Mouse (Mus musculus): ENCODE measurements around the gene Sirt6.

The Sirt6 gene

DNA sequence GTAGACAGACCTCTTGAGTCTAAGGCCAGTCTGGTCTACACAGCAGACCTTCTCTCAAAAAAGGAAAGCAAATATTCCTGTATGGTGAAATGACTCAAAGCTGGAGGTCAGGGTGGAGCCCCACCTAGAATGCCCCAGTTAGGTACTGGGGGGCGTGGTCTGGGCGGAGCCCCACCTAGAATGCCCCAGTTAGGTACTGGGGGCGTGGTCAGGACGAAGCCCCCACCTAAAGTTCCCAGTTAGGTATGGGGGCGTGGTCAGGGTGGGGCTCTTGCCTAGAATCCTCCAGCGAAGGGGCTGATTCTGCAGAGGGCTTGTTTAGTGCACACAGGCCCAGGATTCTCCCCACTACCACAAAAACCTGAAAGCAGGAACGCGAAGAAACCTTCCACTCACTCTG is 4.2 kb downstream of the Sirt6 start:
- DNase-seq, result no peak

DNA sequence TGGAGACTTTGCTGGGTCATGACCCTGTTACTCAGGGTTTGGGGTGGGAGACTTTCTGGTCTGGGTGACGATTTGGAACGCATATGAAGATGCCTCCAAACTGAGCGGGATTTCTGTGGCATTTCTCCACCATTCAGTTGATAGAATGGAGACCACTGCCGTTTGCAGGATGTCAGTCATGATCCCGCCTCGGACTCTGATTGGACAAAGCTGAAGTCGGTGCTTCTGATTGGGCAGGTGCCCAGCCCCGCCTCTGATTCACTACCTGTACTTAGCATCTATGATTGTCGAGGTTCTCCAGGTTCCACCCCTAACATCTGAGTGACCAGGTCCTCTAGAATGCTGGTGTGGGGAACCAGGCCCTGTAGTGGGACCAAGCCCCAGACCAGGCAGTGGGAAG is 6.8 kb downstream of the Sirt6 start:
- no peak for DNase-seq

DNA sequence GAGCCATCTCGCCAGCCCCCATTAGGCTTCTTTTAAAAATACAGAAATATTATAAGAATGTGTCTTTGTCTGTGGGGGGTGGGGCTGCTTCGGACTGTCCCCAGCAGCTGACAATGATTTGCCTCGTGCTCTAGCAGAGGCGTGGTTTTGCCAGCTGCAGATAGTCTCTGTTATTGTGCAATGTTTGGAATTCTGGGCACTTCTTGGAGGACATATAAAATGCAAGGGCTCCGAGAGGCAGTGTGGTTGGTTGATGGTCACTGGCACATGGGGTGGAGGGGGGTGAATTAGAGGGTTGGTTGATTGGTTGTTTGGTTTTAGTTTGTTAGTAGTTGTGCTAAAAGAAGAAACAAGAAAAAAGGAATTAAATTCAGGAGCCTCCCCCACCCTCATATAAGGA is 7.6 kb downstream of the Sirt6 start:
- no peak for DNase-seq

DNA sequence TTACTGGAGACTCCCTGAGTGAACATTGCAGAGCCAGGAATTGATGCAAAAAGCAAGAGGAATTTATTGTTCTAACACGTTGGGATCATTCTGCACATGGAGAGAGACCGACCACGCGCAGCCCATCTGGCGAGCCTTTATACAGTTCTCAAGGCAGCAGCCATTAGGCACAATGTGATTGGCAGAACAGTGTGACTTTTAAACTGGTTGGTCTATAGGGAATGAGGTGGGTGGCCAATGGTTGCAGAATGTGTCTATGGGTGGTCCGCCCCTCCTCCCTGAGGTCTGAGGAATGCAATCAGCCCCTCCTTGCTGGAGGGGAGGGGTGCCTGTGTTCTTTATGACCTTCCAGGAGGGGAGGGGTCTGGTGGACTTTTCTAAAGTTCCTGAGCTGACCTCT is 12.1 kb downstream of the Sirt6 start:
- DNase-seq, result no peak

GRCm38 (mm10) chr10:81612779-81613178 is 14.8 kb downstream of the Sirt6 start:
- DNase-seq, result no peak

DNA sequence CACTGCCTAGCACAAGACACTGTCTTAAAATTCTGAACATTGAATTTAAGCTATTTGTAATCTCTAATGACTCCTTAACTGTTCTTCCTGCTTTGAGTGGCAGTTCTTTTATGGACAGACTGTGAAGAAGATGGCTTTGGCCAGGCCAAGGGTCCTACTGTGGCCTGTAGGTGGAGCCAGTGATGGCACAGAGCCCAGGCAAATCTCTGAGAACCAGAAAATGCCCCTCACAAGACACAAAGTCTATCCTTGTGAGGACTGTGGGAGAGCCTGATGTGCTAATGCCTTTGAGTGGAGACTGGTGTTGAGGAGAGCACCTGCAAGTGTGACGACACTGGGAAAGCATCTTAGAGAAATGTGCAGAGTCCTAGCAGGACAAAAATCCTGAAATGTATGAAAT is 19.3 kb downstream of the Sirt6 start:
- peak in 1 of 2 experiments; percentile 32 for DNase-seq

DNA sequence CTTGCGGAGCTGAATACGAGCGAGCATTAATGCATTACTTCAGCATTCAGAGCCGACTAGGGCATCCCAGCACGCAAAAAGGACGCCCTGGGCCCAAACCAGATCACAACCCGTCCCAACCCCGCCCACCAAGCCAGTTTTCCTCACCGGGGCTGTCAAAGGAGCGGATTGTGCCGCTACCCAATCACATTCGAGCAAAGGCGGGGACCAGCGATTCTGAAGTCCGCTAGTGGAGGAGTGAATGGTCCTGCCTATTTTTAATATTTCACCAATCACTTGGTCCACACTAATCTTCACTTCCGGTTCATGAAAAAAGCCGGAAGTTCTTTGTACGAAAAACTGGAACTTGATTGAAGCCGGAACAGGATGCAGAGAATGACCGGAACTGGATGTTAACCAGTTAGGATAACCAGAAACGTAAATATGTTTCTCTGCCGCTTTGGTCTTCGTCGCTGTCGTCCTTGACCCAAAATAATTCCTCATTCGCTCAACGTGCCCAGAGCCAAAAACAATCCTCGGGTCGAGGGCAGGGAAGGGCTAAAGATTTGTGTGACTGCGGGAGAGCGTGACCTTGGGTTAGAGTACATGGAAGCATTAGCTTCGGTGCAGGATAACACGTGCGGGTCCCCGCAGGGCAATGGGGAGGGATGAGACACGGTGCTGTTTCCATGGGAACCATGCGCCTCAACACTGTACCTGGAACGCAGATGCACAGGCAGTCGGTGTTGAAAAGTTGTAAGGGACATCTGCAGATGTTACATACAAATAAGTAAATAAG is 21.4 kb downstream of the Sirt6 start, which contains the start of gene BC025920:
Gene BC025920, plus strand, starts transcription at position 297 of the 778 bp plus-strand sequence.
- DNase-seq, result peak; percentile 96 to 98

DNA sequence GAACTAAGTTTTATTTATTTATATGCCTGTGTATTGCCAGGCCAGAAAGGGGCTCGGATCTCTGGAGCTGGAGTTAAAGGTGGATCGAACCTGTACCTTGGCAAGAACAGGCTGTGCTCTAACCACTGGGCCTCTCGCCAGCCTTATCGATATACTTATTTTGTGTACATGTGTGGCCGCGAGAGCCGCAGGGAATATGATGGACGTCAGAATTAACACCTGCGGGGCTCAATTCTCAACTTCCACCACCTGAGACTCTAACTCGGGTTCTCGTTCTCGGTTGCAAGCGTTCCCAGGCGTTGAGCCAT is 22.0 kb downstream of the Sirt6 start:
- no peak for DNase-seq

DNA sequence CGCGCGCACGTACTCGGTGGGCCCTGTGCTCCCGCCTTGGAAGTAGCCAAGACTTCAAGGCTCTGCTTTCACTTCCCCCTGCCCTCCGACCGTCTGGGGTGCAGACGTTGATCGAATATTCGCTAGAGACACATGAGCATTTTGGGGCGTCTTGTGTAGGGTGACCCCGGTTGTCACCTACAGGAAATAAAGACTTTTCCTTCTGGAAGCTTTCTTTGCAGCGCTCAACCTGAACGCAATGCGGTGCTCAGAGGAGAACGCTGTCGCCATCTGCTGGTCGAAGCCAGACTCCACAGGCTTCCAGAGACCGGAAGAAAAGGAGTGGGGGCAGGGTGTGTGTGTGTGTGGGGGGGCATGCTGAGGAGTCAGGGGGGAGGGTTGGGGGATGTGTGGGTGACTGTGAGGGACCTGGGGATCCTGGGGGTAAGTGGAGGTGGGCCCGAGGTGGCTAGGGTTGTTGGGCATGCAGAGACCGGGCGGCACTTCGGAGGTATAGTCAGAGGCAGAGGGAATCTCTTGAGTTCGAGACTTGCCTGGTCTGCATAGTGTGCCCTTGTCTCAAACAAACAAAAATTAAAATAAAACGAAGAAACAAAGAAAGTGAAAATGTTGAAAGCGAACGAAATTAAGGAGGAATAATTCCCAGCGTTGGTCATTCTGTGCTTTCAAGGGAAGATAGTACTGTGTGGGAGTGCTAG is 22.5 kb downstream of the Sirt6 start:
- peak; percentile 84 to 93 for DNase-seq

DNA sequence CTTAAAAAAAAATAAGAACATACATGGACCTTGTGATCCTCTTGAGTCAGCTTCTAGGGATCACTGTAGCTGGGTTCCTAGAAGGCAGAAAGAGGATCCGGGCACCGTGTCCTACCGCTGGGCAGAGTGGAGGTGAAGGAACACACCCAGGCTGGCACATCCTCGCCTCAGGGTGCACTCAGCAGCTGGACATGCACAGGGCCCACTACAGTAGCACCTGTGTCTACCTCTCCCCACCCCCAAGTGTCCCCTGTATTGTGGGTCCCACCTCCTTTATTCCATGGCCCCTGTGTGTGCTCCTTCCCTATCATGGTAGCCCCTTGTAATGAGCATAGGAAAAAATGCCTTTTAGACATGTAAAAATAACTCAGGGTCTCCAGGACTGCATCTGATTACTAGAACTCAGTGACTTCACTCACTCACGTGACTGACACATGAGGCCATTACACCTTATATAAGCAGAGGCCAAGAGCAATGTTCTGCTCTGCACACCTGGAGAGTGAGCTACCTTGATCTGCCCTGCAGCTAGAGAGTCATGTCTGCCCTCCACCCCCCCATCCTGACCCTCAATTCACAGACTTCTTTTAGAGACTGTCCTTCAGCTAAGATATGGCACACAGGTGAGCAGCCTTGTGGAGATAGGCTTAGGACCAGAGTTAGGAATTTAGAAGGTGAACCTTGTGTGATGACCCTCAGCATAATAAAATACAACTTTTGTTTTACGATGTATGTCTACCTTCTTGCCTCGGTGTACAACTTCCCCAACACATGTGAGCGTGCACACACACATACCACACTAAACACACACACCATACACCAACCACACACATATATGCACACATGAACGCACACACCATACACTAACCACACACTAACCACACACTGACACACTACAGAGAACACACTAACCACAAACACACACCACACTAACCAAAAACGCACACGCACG is 23.3 kb downstream of the Sirt6 start:
- DNase-seq, result no peak

- peak; percentile 18 to 45 for DNase-seq
Observed at GRCm38 (mm10) chr10:81602741-81603151, 24.9 kb downstream of the Sirt6 start.

DNA sequence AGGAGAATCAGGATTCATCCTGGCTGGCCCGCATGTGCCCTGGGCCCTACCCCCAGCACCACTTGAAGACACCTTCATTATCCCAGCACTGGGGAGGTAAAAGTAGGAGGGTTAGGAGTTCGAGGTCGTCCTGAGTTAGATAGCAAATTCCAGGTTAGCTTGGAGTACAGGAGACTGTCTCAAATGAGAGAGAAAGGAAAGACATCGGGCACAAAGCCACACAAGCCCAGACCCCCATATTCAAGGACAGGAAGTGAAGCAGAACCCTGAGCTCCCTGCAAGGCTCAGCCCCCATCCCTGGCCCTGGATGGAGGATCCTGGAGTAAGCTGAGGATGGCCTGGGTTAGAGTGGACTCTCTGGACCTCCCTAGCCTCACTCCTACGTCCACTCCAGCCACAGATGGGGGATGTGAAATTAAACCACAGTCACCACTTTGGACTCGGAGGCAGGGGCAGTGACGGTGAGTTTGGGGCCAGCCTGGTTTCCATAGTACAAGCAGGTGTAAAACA is 26.1 kb downstream of the Sirt6 start:
- DNase-seq, result no peak

DNA sequence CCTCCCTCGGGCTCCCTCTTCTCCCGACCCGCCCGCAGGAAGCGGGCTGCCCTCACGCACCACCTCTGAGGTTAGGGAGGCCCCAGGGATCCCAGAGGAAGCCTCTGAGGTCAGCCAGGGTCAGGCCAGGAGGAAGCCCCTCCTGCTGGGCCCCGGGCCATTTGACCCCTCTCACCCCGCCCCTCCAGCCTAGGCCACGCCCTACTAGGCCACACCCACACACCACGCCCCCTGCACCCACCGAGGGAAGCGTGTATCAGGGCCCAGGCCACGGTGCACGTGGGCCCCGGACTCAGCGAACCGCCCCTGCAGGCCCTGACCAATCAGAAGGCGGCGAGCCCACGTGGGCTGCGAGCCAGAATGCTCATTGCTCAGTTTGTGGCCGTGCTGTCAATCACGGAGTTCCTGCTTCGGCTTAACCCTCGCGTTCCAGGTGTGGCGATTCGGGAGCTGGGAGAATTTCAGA is 26.8 kb downstream of the Sirt6 start, which contains the start of gene Tle6:
Gene Tle6, minus strand, starts transcription at position 336 of the 466 bp plus-strand sequence.
- DNase-seq, result peak; percentile 97 to 98

GRCm38 (mm10) chr10:81600096-81600495 is 27.5 kb downstream of the Sirt6 start:
- DNase-seq, result no peak

DNA sequence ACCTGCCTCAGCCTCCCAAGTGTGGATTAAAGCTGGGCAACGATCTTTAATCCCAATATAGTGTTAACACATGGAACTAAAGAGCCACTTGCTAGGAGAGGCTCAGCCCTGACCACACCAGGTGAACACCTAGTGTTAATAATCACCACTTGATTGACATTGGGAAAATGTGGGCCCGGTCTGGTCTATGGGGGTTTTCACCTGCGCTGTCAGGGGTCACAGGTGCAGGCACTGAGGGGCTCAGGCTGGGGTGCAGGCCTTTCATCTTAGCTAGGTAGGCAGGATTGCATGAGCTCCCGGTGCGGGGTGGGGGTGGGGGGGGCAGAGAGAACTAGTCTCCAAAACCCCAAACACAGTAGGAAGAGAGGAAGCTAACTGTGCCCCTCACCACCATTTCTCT is 28.0 kb downstream of the Sirt6 start:
- no peak for DNase-seq

GRCm38 (mm10) chr10:81598871-81599270 is 28.7 kb downstream of the Sirt6 start:
- no peak for DNase-seq

GRCm38 (mm10) chr10:81598342-81598741 is 29.3 kb downstream of the Sirt6 start:
- DNase-seq, result no peak

DNA sequence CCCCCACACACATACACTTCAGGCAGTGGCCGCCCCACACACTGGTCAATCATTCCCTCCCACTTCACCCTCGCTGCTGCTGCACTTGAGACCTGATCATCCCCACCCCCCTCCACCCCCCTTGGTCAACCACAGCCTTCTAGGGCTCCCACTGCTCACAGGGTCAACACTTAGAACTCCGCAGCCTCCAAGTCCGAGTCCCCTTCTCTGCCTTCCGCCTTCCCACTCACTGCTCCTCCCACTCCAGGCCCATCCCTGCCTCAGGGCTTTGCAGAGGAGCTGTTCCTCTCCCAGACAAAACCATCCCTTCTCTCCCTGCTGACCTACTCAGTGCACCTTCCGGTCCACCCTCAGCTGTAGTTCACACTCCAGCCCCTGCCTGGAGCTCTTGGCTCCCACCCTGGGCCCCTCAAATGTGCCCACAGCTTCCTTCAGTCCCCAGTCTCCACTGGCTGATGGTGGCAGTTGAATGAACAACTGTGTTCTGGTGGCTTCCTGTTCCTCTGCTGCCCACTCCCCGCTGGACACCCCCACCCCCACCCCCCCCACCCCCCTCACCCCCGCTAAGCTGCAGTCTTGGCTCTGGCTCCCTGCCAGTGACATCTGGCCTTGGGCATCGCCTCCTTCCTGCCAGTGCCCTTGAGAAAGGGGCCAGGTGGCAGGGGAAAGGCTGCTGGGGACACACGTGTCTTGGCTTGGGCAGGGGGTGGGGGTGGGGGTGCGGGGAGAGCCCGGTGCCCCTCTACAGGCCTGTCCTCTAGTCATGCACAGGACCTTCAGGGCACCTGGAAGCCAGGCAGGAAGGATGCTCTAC is 30.3 kb downstream of the Sirt6 start:
- DNase-seq, result peak in 1 of 2 experiments; percentile 36

DNA sequence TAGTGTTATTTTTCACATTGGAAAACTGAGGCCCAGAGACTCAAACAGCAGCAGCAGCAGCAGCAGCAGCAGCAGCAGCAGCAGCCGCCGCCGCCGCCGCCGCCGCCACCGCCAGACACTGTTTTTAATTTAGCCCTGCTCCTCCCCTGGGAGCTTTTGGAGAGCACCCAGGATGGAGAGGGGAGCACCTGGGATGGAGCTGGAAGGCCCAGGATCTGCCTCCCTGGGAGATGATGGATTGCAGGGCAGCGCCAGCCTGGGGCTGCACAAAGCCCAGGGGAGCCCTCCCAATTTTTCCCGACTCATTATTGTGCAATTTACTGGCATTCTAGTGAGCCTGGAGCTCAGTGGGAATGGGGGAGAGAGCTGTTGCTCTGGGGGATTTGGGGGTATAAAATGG is 31.0 kb downstream of the Sirt6 start:
- no peak for DNase-seq

DNA sequence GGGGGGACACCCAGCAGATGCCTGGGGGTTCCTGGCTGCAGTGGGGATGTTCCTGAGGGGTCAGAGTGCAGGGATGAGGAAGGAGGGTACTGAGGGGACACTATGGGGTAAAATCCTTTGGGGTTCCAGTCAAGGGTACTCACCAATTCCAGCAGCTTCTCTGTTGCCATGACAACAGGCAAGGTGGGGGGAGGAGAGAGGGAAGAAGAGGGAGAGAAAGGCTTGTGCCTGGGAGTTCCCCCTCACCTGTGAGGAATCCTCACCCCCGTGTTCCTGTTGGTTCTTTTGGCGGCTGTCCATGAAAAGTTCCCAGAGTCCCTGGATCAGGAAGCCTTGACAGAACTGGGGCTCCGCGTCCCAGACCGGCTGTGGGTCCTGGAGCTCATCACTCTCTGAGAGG is 32.0 kb downstream of the Sirt6 start:
- no peak for DNase-seq

DNA sequence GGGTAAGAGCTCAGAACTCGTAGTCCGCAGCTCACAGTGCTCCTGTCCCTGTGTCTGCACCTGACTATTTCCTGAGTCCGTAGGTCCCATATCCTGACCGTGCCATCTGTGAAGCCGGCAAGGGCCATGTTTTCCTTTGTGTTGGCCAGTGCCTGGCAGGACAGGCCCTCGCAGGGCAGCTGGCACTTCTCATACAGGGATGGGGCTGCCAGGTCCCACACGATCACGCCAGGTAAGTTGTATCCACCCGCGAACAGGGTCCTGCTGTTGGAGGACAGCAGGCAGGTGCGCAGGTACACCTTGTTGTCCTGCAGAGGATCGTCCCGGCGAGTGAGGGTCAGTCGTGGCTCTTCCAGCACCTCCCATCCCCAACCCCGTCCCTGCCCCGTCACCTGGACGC is 33.7 kb downstream of the Sirt6 start:
- no peak for DNase-seq

- no peak for DNase-seq
Observed at GRCm38 (mm10) chr10:81593223-81593622, 34.4 kb downstream of the Sirt6 start.

Measured in kidney, postnatal 36 days (tissue).